Mouse (Mus musculus) T-helper 1 cell (primary cell): Measurements from ENCODE around the gene Gh.

Experiments used
- in situ Hi-C: fragments of 300-600 bp; cut with MboI, MseI; formaldehyde crosslinking; loops from one replicate; pipeline ENCODE4 v1.15.1; 2025; ENCODE audit warnings: high pct_unique_total_duplicates

Gene Gh

DNA sequence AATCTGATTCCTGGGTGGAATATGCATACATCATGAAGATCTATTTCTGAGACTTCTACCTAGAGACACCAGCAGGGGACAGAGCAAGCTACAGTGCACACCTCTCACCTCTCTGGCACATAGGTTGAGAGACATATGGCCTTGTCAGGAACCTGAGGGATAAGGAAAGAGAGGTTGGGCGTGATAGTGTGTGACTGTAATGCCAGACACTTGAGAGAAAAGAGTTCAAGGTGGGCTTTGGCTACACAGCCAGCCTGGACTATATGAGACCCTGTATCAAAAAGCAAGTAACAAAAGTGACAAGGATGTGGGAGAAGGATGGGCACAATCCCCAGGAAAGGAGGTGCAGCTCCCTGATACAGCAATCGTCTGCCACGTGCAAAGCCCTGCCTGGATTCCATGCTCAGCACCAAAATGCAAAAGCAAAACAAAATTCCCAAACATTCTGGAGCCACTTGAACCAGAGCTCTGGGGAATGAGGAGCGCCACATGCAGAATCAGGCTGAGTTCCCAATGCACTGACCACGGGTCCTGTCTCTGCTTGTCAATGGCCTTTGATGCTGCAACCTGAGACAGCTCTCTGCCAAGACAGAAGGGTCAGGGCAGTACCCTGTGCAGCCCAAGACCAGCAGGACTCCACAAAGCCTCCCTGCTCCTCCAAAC, 30.4 kb downstream of the Gh start:
- in situ Hi-C loops: loop anchor here (10.0 kb wide), 1 partner anchor 1816 kb away; no protein-coding TSS in a partner anchor

DNA sequence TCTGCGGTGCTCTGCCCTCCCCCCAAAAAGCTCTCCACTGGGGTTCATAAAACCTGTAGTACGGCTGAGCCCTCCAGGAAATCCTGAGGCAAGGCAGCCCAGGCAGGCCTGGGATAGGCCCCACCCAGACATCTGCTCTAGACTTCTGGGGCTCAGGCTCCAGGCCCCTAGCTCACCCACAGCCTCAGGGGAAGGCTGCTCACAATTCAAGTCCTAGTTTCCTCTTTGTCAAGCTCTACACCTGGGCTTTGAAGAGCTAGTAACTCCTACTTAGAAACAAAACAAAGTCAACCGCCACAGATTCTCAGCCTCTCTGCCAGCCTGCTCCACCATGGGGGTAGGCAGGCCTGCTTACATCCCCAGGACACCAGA, 32.6 kb downstream of the Gh start:
- in situ Hi-C loops: no loop called here

DNA sequence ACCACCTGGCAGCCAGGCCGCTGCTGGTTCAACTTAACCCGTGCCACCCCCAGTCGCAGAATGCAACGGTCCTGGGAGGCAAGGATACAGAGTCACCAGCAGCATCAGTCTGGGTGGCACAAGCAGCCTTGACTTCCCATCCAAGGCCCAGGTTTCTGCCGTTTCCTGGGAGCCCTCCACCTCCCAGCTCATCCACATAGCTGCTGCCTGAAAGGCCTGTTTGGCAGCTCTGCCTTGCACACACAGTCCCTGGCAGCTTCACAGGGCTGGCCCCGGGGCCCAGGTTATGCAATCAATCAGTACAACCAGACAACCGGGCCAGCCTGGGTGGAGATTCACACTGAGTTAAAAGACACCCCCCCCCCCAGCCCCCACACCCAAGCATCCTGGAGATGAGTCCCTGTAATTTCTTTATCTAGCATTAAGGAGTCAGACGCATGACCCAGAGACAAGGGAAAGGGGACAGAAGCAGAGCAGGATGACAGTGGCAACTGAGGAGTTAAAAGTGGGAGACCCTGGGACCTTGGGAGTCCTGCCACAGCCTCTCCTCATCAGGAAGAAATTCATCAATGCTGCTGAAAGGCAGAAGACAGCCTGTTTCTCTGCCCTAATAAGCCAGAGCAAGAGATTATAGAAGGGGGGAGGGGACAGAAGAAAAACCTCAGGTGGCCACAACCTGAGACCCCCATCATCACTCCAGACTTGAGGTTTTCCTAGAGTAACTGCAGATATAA, 33.2 kb downstream of the Gh start:
- in situ Hi-C loops: no loop called here

DNA sequence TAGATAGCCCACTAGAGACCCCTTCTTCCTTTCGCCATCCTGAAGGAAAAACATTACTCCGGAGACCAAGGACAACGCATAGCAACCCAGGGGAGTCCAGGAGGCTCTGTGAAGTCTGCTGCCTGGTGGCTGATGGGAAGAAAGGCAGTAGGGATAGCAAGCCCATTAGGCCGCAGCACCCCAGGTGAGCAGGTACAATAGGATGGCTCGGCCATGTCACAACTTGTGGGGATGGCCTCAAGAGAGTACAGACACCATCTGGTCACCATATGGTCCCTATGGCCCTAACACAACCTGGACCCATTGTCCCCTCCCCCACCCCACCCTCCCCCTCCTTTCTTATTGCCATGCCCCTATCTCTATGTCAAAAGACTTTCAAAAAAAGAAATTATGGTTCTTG, 33.8 kb downstream of the Gh start:
- in situ Hi-C loops: no loop called here

DNA sequence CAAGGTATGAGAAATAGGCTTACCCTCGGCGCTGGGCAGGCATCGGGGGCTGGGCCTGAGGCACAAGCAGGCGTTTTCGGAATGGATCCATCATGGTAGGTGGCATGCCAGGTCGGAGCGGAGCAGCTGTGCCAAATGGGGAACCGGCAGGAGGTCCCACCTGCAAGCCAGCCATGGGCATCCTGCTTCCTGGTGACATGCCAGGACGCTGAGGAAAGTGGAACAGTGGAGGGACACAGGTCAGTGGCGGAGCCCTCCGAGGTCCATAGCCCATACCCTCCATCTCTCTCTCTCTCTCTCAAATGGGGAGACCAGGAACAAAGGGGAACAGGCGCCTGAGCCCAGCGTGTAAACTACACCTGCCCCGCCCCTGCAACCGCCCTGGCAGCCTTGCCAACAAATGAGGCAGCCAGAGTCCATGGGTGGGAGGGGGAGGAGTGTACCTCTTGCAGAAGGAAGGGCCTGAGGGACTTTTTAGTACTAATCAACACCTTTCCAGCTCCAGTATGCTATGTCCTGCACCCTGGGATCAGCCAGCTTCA, 34.3 kb downstream of the Gh start:
- in situ Hi-C loops: no loop called here

DNA sequence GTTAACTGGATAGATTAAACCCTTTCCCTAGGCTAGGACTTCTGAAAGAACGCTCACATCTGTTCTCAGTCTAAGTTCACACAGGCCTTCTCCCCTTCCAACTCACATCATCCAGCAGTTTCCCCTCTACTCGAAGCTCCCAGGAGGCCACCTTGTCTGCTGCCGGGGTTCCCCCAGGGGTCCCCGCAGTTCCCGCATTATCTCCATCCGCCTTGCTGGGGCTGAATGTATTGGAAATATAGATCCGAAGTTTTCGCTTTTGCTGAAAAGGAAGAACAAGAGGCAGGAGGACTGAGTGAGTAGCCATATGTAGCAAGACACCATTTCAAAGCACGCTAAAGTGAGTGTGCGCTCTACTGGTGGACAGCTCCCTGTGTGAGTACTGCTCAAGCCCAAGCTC, 35.2 kb downstream of the Gh start:
- in situ Hi-C loops: no loop called here

DNA sequence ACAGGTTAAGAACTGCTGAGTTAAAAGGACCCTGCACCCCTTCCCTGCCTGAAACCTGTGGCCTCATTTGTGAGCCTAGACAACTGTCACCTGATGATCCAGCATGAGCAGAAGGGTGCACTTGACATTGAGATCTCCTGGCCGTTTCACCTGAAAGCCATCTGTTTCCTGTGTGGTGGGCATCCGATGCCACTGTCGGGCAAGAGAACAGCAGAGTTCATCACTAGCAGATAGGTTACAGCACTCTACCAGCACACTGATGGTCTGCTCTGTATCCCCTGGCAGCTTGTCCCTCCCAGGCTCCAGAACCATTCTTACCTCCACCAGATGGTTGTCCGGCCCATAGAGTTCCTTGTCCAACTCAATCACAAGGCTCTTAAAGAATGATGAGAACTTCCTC, 36.1 kb downstream of the Gh start:
- in situ Hi-C loops: no loop called here

DNA sequence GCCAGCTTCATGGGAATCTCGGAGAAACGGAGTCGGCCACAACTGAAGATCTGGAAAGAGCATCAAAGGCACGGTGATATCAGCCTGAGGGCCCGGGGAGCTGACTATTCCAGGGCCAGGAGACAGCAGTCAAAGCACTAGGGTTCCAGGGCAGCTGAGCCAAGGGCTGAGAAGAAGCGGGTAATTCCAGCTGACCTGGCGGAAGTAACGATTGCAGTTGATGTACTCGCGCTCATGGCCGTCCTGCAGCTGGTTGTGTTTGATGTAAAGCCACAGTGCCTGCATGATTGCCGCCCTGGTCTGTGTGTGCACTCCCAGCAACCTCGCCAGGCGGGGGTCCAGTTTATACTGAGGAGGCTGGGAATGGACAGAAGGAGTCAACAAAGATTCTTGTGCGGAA, 36.7 kb downstream of the Gh start:
- in situ Hi-C loops: loop anchor here (5.0 kb wide), 1 partner anchor 43 kb away; no protein-coding TSS in a partner anchor

DNA sequence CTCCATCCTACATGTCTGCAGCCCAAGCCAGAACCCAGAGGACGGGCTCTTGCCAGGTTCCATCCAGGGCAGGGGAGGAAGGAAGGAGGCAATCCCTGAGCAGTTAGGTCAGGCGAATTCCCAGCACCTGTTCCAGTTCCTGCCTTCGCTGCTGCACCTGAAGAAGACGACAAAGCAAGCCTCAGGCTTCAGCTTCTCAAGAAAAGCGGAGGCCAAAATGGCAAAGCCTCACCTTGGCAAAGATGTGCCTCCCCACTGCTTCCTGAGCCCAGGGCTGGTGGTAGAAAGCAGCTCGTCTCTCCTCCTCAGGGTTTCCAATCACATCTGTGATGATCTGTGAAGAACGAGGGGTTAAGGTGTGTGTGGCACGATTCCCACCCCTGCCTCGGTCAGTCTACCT, 37.7 kb downstream of the Gh start:
- in situ Hi-C loops: loop anchor here (5.0 kb wide), 1 partner anchor 42 kb away; no protein-coding TSS in a partner anchor

DNA sequence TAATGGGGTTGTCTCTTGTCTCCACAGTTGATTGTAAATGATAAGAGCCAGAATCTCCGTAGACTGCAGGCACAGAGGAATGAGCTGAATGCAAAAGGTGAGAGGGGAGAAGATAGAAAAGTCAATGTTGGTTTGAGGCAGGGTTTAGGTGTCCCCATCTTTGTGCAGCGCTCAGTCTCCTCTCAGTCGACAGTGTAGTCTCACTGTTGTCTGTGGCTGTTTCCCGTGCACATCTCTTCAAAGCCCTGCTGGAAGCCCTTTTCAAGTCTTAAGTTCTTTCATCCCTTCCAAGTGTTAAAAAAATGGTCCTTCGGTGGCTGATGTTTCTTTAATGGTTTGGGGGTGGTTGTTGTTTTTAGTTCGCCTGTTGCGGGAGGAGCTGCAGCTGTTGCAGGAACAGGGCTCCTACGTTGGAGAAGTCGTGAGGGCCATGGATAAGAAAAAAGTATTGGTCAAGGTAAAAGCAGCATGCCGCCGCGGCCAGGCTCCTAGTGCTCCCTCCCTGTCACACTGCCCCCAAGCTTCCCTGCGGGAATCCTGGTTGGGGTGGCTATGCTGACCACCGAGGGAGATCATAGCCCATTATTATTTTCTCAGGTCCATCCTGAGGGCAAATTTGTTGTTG, 40.7 kb downstream of the Gh start:
- in situ Hi-C loops: loop anchor here (5.0 kb wide), 1 partner anchor 39 kb away; no protein-coding TSS in a partner anchor

DNA sequence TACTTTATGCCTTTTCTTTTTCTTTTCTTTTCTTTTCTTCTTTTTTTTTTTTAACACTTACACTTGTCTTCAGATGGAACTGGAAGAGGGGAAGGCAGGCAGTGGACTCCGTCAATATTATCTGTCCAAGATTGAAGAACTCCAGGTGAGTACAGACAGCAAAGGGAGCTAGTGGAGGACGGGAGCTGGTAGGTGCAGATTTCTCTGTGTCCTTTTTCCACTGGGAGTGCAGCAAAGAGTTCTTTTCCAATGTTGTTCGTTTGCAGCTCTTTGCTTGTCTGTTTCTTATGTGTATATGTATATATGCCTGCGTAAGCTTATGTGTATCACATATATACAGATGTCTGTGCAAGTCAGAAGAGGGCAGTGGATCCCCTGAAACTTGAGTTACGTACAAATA, 44.9 kb downstream of the Gh start:
- in situ Hi-C loops: no loop called here

DNA sequence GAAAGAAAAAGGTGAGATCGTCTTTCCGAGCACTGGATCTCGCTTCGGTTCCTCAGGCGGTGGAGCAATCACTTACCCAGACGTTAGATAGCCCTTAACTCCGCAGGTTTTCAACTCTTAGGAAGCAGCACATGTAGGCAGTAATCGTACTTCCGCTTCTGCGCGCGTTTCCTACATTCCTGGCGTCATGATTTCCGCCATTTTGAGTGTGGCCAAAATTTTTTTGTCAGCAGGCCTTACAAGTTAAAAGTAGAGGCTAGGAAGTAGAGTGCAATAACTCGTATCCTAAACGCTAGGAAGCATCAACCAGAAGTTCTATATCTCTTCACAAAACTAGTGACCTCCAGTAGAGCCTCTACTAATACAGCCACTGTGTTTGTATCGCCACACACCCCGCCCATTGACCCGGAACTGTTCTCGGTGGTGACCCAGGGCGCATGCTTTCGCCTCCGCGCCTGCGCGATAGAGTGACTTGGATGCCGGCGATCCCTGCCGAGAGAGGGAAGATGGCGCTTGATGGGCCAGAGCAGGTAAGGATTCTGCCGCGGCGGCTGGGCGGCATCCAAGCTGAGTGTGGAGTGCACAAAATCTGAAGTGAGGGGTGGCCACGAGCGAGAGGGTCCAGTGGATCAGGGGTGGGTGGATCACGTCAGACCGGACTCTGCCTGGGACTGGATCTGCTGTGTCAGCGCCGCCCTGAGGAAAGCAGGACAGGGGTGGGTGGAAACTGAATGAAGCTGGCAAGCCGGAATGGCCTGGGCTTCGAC, 45.8 kb downstream of the Gh start, which contains the start of the genes Ftsj3 and Psmc5:
TSS of gene Ftsj3 (minus strand) at position 395 of the 767 bp plus-strand sequence.
TSS of gene Psmc5 (plus strand) at position 470 of the 767 bp plus-strand sequence.
- in situ Hi-C loops: no loop called here

DNA sequence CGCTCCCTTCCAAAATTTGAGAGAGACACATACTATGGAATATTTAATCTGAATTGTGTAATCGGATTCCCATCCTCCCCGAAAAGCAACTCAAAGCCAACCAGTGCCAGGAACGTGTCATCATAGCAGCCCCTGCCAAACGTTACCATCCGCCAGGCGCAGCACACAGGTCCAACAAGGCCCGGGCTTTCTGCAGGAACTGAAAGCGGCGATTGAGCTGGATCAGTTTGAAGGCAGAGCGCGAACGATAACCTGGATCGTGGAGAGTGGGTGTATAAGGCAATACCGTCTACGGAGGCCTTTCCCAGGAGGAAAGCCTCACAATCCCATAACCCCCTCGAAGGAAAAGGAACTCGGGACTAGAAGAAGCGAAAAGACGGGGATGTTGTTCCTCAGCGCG, 46.5 kb downstream of the Gh start:
- in situ Hi-C loops: no loop called here

DNA sequence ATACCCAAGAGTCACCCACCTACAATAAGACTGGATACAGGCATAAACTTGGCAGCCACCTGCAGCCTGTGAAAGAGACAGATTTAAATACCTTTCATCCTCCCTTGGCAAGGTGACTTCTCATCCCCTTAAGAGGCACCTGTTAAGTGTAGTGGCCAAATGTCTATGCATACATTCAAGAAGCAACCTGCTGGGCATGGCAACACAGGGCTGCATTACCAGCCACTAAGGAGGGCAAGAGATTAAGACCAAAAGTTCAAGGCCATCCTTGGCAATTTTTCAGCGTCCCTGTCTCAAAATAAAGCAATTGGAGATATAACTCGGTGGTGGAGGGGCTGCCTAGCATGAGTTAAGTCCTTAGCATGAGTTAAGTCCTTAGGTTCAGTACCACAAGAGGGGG, 46.9 kb downstream of the Gh start:
- in situ Hi-C loops: no loop called here
